Mouse (Mus musculus) MEL (cell line): ENCODE data around the gene Tph1. TPM values are rescaled to one million over a fixed set of nuclear protein-coding genes. Genes with fewer than 3 reads are reported as not detected.

ENCODE experiments used
- DNase-seq: peaks from one replicate; pipeline ENCODE4 v3.0.0; 2011; ENCODE audit warnings: low read depth, low spot score
- H3K27ac ChIP-seq: 2 replicates; pipeline ENCODE4 v1.5.1; 2012; ENCODE audit warnings: low read depth, mild to moderate bottlenecking, control low read depth, low read length, moderate library complexity; ENCODE audit not compliant: control insufficient read depth
- H3K27me3 ChIP-seq, 2 experiments: fragments of 150-350 bp in 1 of 2; sonication (generic) in 1 of 2; 2 replicates each; pipeline ENCODE4 v1.6.1; 2012; ENCODE audit warnings: low read length in 2 of 2, mild to moderate bottlenecking in 2 of 2, improper control_type of control experiment in 1 of 2, moderate library complexity in 1 of 2; ENCODE audit not compliant: insufficient read depth in 2 of 2, control insufficient read depth in 1 of 2
- H3K36me3 ChIP-seq, 2 experiments: 2 replicates each; pipeline ENCODE4 v1.6.1; 2012 to 2014; ENCODE audit warnings: low read length in 2 of 2, improper control_type of control experiment in 1 of 2, inconsistent platforms in 1 of 2, mild to moderate bottlenecking in 1 of 2; ENCODE audit not compliant: insufficient read depth in 2 of 2, control insufficient read depth in 1 of 2
- H3K4me1 ChIP-seq, 2 experiments: fragments of 150-350 bp in 1 of 2; sonication (generic) in 1 of 2; 2 replicates each; pipeline ENCODE4 v1.6.1; 2012; ENCODE audit warnings: low read length in 2 of 2, improper control_type of control experiment in 1 of 2, mild to moderate bottlenecking in 1 of 2; ENCODE audit not compliant: insufficient read depth in 2 of 2, control insufficient read depth in 1 of 2
- H3K4me3 ChIP-seq, 2 experiments: fragments of 150-350 bp in 1 of 2; sonication (generic) in 1 of 2; 2 replicates each; pipeline ENCODE4 v1.5.1; 2012; ENCODE audit warnings: low read depth in 2 of 2, low read length in 2 of 2, mild to moderate bottlenecking in 2 of 2, moderate library complexity in 2 of 2, control low read depth in 1 of 2, improper control_type of control experiment in 1 of 2; ENCODE audit not compliant: control insufficient read depth in 1 of 2, insufficient read depth in 1 of 2
- H3K79me2 ChIP-seq: 2 replicates; pipeline ENCODE4 v1.6.1; 2012; ENCODE audit warnings: mild to moderate bottlenecking, low read length, moderate library complexity; ENCODE audit not compliant: control insufficient read depth, poor library complexity, insufficient read depth
- H3K9ac ChIP-seq: 2 replicates; pipeline ENCODE4 v1.6.1; 2012; ENCODE audit warnings: low read depth, mild to moderate bottlenecking, control low read depth, low read length, moderate library complexity; ENCODE audit not compliant: control insufficient read depth, poor library complexity, severe bottlenecking
- H3K9me3 ChIP-seq: fragments of 150-350 bp; sonication (generic); replicated peaks from 2 replicates; pipeline ENCODE4 v1.6.1; 2012; ENCODE audit warnings: mild to moderate bottlenecking, low read length, improper control_type of control experiment, moderate library complexity; ENCODE audit not compliant: insufficient read depth
- CHD2 ChIP-seq: IDR thresholded peaks from 2 replicates; pipeline ENCODE4 v1.6.1; 2011; ENCODE audit warnings: low read length, improper control_type of control experiment
- GABPA ChIP-seq: IDR thresholded peaks from 2 replicates; pipeline ENCODE4 v1.6.1; 2012; ENCODE audit warnings: low read depth, mild to moderate bottlenecking, inconsistent platforms, low read length, improper control_type of control experiment, moderate library complexity
- GATA1 ChIP-seq: IDR thresholded peaks from 2 replicates; pipeline ENCODE4 v1.6.1; 2011; ENCODE audit warnings: low read depth, low read length, improper control_type of control experiment
- JUND ChIP-seq: IDR thresholded peaks from 2 replicates; pipeline ENCODE4 v1.6.1; 2011; ENCODE audit warnings: low read depth, mild to moderate bottlenecking, improper control_type of control experiment, low read length
- KAT2A ChIP-seq: conservative IDR thresholded peaks from 2 replicates; pipeline ENCODE4 v1.6.1; 2012; ENCODE audit warnings: low read depth, low read length, improper control_type of control experiment, inconsistent platforms
- MAFK ChIP-seq: IDR thresholded peaks from 2 replicates; pipeline ENCODE4 v1.6.1; 2011; ENCODE audit warnings: low read depth, mild to moderate bottlenecking, low read length, improper control_type of control experiment, borderline replicate concordance
- MAX ChIP-seq: IDR thresholded peaks from 2 replicates; pipeline ENCODE4 v1.6.1; 2011; ENCODE audit warnings: low read length, improper control_type of control experiment
- MEF2A ChIP-seq: IDR thresholded peaks from 2 replicates; pipeline ENCODE4 v1.6.1; 2014; ENCODE audit warnings: low read depth, mild to moderate bottlenecking, inconsistent platforms, low read length, improper control_type of control experiment; ENCODE audit not compliant: poor library complexity, insufficient replicate concordance, severe bottlenecking; ENCODE audit errors: extremely low read depth
- NELFE ChIP-seq: IDR thresholded peaks from 2 replicates; pipeline ENCODE4 v1.6.1; 2011; ENCODE audit warnings: low read depth, low read length, improper control_type of control experiment
- NRF1 ChIP-seq: IDR thresholded peaks from 2 replicates; pipeline ENCODE4 v1.6.1; 2014; ENCODE audit warnings: low read depth, mild to moderate bottlenecking, inconsistent platforms, low read length, improper control_type of control experiment, moderate library complexity; ENCODE audit not compliant: poor library complexity, insufficient read depth, severe bottlenecking
- POLR2AphosphoS2 ChIP-seq: IDR thresholded peaks from 2 replicates; pipeline ENCODE4 v1.6.1; 2011; ENCODE audit warnings: low read length, improper control_type of control experiment
- RAD21 ChIP-seq: IDR thresholded peaks from 2 replicates; pipeline ENCODE4 v1.6.1; 2011; ENCODE audit warnings: mild to moderate bottlenecking, low read depth, low read length, improper control_type of control experiment
- TBP ChIP-seq: IDR thresholded peaks from 2 replicates; pipeline ENCODE4 v1.8.0; 2011; ENCODE audit warnings: low read depth, low read length, improper control_type of control experiment
- USF1 ChIP-seq: IDR thresholded peaks from 2 replicates; pipeline ENCODE4 v1.6.1; 2014; ENCODE audit warnings: low read depth, mild to moderate bottlenecking, inconsistent platforms, low read length, improper control_type of control experiment, moderate library complexity
- ZC3H11A ChIP-seq: IDR thresholded peaks from 2 replicates; pipeline ENCODE4 v1.6.1; 2012; ENCODE audit warnings: low read depth, mild to moderate bottlenecking, inconsistent platforms, low read length, improper control_type of control experiment
- ZNF384 ChIP-seq: IDR thresholded peaks from 2 replicates; pipeline ENCODE4 v1.6.1; 2012; ENCODE audit warnings: low read depth, mild to moderate bottlenecking, inconsistent platforms, low read length, improper control_type of control experiment
- polyA plus RNA-seq, 2 experiments: library from polyadenylated mRNA; stranded (reverse) in 1 of 2; unstranded in 1 of 2; fragments of >175 nt in 1 of 2; fragments of >200 nt in 1 of 2; gene quantifications; 2 replicates each; pipeline versions ENCODE4 v1.2.1 to v1.2.4; 2012; ENCODE audit warnings: low replicate concordance in 2 of 2, low read depth in 1 of 2; ENCODE audit not compliant: insufficient read length in 2 of 2, insufficient read depth in 1 of 2, missing spikeins in 1 of 2
- total RNA-seq: library from RNA; depleted of rRNA; stranded (reverse); fragments of 300-350 nt; gene quantifications from 2 replicates; pipeline ENCODE4 v1.2.3, GENCODE M21; 2012

Gene Tph1
- total and polyA plus RNA-seq, 3 experiments = 0.03 TPM; not detected in 2

GRCm38 (mm10) chr7:46719526-46719925 is 47.2 kb upstream of the Tph1 start:
- no peak overlapping the region for H3K27ac ChIP-seq
- H3K9ac ChIP-seq = no peak overlapping the region
- H3K27me3 ChIP-seq = peaks cover 0 to 3% of the 10 kb centered on the region in 2 experiments; a peak in 1 of 4 replicates
- H3K4me1 ChIP-seq = peaks cover 6 to 12% of the 10 kb centered on the region in 2 experiments
- no peak for DNase-seq
- no peaks in the 10 kb centered on the region for H3K9me3 ChIP-seq
- H3K36me3 ChIP-seq = no peaks in the 10 kb centered on the region
- no peak overlapping the region for H3K4me3 ChIP-seq
- no peaks in the 10 kb centered on the region for H3K79me2 ChIP-seq
- TF ChIP-seq ZNF384 (no peak), MEF2A (no peak), USF1 (no peak), MAX (no peak), KAT2A (no peak), MAFK (no peak), CHD2 (no peak), RAD21 (no peak), TBP (no peak), NELFE (no peak)

- Histone ChIP-seq H3K9ac (no peak overlapping the region), H3K4me3 (no peak overlapping the region)
- TF ChIP-seq NRF1 (no peak), USF1 (no peak), JUND (no peak), GATA1 (no peak), ZC3H11A (no peak), POLR2AphosphoS2 (no peak), MAFK (no peak), GABPA (no peak)
- TF ChIP-seq, all 39 proteins: peak for 0
- Histone ChIP-seq H3K27ac (no peak overlapping the region), H3K79me2 (no peaks in the 10 kb centered on the region), H3K4me1 (peaks cover 8 to 9% of the 10 kb centered on the region in 2 experiments; a peak in 3 of 4 replicates), H3K27me3 (peaks cover 0 to 3% of the 10 kb centered on the region in 2 experiments; a peak in 1 of 4 replicates), H3K36me3 (no peaks in the 10 kb centered on the region; a peak in 1 of 4 replicates), H3K9me3 (no peaks in the 10 kb centered on the region)
- no peak for DNase-seq
These were observed 46.4 kb upstream of the Tph1 start for GRCm38 (mm10) chr7:46718591-46719270.
